Mouse (Mus musculus) liver, embryonic 14.5 days (tissue): ENCODE data around the gene Adra2b.

Experiments
- CTCF ChIP-seq: IDR thresholded peaks from 2 replicates; pipeline ENCODE4 v1.5.1; 2016; ENCODE audit warnings: antibody characterized with exemption, low read depth, control low read depth
- EP300 ChIP-seq: IDR thresholded peaks from 2 replicates; pipeline ENCODE4 v1.6.1; 2016; ENCODE audit warnings: antibody characterized with exemption, low read depth

- TF ChIP-seq CTCF (peak; percentile 91), EP300 (no peak)
Observed at GRCm38 (mm10) chr2:127375759-127376341, 12.8 kb downstream of the Adra2b start.
